Mouse (Mus musculus) olfactory bulb, adult 2 months (tissue): ENCODE results near the gene Sell.

ENCODE experiments used
- CTCF ChIP-seq: fragments of 200-500 bp; IDR thresholded peaks from 2 replicates; pipeline ENCODE4 v1.5.1; 2012; ENCODE audit warnings: low read depth, mild to moderate bottlenecking, low read length, moderate library complexity; ENCODE audit not compliant: insufficient read depth
- POLR2A ChIP-seq: fragments of 200-500 bp; IDR thresholded peaks from 2 replicates; pipeline ENCODE4 v1.6.1; 2012; ENCODE audit warnings: mild to moderate bottlenecking, low read depth, low read length, moderate library complexity; ENCODE audit not compliant: insufficient read depth

DNA sequence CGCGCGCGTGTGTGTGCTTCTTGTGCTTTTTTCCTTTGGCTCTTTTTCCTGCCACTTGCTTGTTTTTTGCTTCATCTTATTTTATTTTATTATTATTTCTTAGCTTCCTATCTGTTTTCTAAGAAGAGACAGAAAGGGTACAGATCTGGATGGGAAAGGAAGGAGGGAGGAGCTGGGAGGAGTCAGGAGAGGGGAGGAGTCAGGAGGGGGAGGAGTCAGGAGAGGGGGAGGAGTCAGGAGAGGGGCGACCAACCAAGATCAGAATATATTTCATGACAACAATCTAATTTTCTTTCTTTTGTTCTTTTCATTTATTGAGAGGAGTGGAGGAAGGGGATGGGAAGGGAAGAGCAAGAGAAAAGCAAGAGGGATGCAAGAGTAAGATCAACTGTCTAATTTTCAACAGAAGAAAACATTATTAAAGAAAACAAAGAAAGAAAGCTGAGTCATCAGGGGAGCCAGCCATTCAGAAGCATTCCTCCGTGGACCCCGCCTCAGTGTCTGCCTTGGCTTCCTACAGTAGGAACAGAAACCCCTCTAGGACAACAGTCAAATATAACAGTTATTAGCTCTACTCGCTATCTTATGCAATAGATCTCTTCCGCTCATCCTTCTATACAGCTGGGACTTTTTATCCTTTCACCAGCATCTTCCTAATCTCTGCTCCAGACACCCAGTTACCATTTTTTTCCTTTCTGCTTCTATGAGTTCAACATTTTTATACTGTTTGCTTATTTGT lies 49.0 kb downstream of the Sell start:
- TF ChIP-seq CTCF, result no peak
- TF ChIP-seq POLR2A, result no peak
